Mouse (Mus musculus) adrenal gland, postnatal 4 days (tissue): ENCODE results near the gene Calhm5. TPM values are rescaled to one million over a fixed set of nuclear protein-coding genes. Genes with fewer than 3 reads are reported as not detected.

ENCODE experiments used
- DNase-seq, 2 experiments: peaks; one replicate each; pipeline ENCODE4 v3.0.0; 2021 to 2022; ENCODE audit warnings: low spot score in 2 of 2, mixed read lengths in 2 of 2
- total RNA-seq, 2 experiments: library from RNA; stranded (reverse); gene quantifications; 2 replicates each; pipeline ENCODE4 v1.2.3; 2021

The Calhm5 gene
- total RNA-seq, 2 experiments from 2014 or later = 0.17 to 0.31 TPM

DNA sequence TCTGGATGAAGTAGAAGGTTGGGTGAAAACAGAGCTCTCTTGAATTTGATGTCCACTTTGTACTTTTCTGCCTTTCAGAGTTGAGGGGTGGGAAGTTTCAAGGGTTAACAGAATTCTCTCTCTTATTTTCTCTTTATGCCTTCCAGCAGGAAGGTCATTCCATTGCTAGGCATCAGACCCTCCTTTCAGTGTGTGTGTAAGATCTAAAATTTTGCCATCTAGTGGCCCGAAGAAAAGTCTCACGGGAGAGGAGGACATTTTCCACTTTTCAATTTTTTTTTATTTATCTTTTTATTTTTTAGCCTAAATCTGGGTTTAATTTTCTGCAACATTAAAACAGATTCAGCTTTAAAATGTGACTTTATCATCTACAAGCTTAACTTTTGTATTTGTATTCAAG is 24.7 kb downstream of the Calhm5 start:
- DNase-seq = no peak

DNA sequence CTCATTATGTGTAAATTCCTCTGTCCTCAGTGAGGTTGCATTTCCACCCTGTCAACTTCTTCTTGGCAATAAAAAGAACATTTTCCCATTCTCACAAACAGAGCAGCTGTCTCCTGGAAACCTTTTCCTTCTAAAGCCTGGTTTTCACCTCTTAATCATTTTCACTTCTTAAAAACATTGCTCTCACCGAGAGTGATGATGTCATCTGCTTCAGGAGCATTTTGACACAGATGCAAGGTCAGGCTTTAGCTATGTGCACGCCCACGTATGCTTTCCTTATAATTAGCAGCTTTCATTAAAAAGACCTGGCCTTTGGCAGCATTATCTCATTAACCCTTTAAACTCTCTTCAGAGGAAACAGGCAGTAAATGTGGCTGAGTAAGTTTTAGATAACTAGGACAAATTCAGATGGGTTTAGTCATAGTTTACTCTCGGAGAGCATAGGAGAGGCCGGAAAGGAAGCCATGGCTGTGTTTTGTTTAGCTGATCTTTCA is 25.3 kb downstream of the Calhm5 start:
- no peak for DNase-seq

DNA sequence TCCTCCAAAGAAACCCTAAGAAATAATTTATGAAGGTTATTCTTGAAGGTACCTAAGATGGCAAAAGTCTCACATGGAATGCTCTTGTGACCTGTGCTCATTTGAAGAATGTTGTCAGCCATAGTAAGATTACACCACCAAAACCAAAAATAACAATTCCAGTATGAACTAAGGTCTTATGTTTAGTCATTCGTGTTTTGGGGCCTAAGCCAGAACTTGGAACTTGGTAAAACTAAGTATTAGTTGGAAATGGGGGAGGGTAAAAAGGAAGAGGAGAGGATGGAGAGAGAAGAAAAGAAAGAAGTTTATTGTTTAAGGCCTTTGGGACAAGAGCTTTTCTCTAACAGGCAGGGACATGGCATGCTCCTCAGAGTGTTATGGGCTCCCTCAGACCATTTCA is 26.7 kb downstream of the Calhm5 start:
- DNase-seq = no peak

DNA sequence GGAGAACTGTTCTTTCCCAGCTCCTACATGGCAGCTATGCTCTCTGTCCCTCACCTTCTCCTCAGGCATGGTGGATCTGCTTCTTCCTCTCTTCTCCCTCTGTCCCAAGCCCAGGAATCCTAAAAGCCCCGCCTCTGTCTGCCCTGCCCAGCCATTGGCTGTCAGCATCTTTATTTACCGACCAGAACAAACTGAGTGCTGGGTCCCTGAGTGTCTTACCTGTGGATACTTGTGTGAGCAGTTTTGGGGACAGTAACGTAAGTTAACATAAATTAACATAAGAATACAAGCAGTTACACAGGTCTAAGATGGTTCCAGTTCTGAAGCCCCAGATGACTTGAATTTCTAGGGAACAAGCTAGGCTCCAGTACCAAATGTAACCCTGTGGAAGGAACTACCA is 29.7 kb downstream of the Calhm5 start:
- DNase-seq = no peak

DNA sequence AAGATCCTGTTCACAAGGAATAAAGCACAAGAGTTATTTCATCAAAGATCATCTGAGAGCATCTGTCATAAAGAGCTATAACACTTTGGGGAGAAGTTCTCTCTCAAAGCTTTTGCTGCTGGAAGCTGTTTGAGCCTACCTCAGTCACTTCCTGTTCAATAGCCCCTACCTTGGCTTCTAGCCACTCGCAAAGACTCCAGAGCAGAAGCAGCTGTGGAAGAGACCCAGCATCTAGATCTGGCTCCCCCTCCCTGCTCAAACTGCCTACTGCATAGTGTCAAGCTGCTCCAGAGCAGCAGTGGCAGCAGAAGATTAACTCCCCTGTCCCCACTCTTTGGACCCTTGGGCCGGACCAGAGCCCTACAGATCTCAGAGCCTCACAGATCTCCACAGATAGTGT is 42.3 kb downstream of the Calhm5 start:
- no peak for DNase-seq

DNA sequence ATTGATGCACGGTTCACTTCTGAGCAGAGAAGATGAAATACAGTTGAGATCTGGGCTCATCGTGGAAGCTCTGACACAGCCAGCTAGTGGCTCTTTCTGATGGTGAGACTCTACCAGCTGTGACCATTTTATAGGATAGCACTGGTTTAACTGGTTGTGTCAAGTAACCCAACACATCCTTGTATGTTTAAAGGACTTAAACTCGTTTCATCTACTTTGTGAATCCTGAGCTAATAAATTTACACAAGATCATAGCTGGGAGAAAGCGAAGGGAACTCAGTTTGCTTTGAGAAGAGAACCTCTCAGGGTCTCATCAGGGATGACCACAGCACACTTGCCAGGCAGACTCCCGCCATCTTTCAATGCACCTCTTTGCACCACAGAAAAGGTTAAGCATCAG is 52.1 kb downstream of the Calhm5 start, which contains the start of gene Calhm4:
Gene Calhm4 (minus strand): TSS at position 101 of the 400 bp plus-strand sequence.
- no peak for DNase-seq

Other genes with a start within 250 kb of the Calhm5 start
- gene Sult3a1, start 238.8 kb downstream of the Calhm5 start, total RNA-seq = not detected
- under 1 TPM; 0.31 to 0.90 TPM for gene Rsph4a, start 191.4 kb downstream of the Calhm5 start, total RNA-seq
- 10 to 100 TPM; 29.1 to 29.5 TPM for gene Zup1, start 145.2 kb downstream of the Calhm5 start, total RNA-seq
- 10 to 100 TPM; 78.5 to 79.1 TPM for gene Rwdd1, start 76.9 kb downstream of the Calhm5 start, total RNA-seq
- gene Trappc3l, start 58.9 kb downstream of the Calhm5 start, total RNA-seq = not detected
- not detected for gene Calhm4, start 52.2 kb downstream of the Calhm5 start, total RNA-seq
- gene Calhm6, start 31.5 kb upstream of the Calhm5 start, total RNA-seq = 1 to 10 TPM; 1.0 to 1.3 TPM
- gene Dse, start 111.2 kb upstream of the Calhm5 start, total RNA-seq = 10 to 100 TPM; 15.4 to 17.8 TPM
- 10 to 100 TPM; 61.4 to 65.3 TPM for gene Tspyl1, start 185.7 kb upstream of the Calhm5 start, total RNA-seq
- 10 to 100 TPM; 24.7 to 29.1 TPM for gene Tspyl4, start 200.9 kb upstream of the Calhm5 start, total RNA-seq